Mouse (Mus musculus) left cerebral cortex, adult 2 months (tissue): ENCODE data around the gene Prkcd. TPM values are rescaled to one million over a fixed set of nuclear protein-coding genes. Genes with fewer than 3 reads are reported as not detected.

Experiments used
- DNase-seq, 2 experiments: peaks; one replicate each; pipeline ENCODE4 v3.0.0; 2021 to 2022; ENCODE audit warnings: low spot score in 2 of 2, mixed read lengths in 1 of 2; ENCODE audit errors: extremely low spot score in 1 of 2
- H3K27ac ChIP-seq: fragments of 200-600 bp; 2 replicates; pipeline ENCODE4 v1.8.1; 2022
- H3K4me3 ChIP-seq: fragments of 200-600 bp; 2 replicates; pipeline ENCODE4 v1.8.1; 2022
- CTCF ChIP-seq: fragments of 200-600 bp; IDR thresholded peaks from 2 replicates; pipeline ENCODE4 v1.8.1; 2022; ENCODE audit warnings: antibody characterized with exemption, mild to moderate bottlenecking, moderate library complexity
- intact Hi-C: fragments of 180-260 bp; cut with DNase I; formaldehyde crosslinking; loops from one replicate; pipeline ENCODE4 v1.15.1; 2025
- total RNA-seq, 2 experiments: library from RNA; stranded (reverse); gene quantifications; 2 replicates each; pipeline ENCODE4 v1.2.3; 2021

Prkcd gene
- total RNA-seq, 2 experiments from 2014 or later = 10.5 to 16.1 TPM

- Histone ChIP-seq H3K27ac (no peak overlapping the region), H3K4me3 (no peak overlapping the region)
- no peak for TF ChIP-seq CTCF
- intact Hi-C loops = no loop called here
- DNase-seq = no peak
Measured at GRCm38 (mm10) chr14:30618746-30619275, 7.2 kb downstream of the Prkcd start.

GRCm38 (mm10) chr14:30616751-30617150, 9.3 kb downstream of the Prkcd start:
- no peak for TF ChIP-seq CTCF
- no peak overlapping the region for H3K27ac ChIP-seq
- H3K4me3 ChIP-seq = no peak overlapping the region
- no peak for DNase-seq
- intact Hi-C loops = no loop called here

DNA sequence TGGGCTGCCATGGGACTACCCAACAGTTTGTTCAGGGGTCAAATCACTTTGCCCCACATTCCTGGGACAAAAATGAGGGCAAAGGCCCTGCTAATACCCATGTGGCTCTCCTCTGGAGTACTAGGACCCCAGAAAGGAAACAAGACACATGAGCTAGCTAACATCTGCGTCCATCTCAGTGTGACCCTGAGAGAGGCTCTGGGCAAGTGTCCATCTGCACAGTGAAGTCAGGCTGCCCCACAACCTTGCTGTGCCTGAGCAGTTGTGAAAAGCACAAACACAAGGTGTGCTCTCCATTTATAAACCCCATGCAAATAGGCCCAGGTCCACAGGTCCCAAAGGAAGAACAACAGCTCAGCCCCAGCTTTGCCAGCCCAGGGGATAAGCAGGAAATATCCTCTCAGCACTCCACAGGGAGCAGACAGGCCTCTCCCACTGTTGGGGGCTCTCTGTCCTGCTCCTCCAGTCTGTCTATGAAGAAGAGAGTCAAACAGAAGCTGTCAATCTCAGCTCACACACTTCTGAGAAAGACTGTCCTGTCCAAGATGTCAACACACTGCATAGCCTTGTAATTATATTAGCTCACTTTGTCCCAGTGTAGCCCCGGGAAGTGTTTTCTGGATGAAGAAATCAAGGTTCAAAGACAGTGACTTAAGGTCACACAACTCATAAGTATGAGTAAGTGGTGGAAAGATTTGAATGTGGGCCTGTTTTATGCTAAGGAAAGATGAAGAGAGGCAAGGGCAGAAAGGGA, 12.9 kb downstream of the Prkcd start:
- TF ChIP-seq CTCF = no peak
- H3K4me3 ChIP-seq = no peak overlapping the region
- no peak for DNase-seq
- H3K27ac ChIP-seq = no peak overlapping the region
- intact Hi-C loops = no loop called here

DNA sequence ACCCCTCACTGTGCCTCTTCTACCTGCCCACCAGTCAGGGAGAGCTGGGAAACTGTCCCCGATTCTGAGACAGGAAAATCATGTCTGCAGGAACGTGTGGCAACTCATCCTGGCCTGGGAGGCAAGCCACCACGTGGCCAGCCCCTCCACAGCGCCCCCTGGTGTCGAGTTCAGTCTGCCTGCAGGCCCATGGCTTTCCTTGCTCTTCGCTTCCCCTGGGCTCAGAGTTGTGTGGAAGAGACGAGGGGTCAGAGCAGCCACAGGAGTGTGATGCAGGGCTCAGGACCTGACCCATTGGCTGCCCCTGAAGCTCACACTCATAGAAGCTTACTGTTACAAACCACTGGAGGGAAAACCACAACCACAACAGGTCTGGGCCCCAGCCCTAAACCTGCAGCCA, 13.5 kb downstream of the Prkcd start:
- no peak overlapping the region for H3K27ac ChIP-seq
- intact Hi-C loops = no loop called here
- TF ChIP-seq CTCF = peak; percentile 87
- H3K4me3 ChIP-seq = no peak overlapping the region
- DNase-seq = peak; percentile 52 to 72

DNA sequence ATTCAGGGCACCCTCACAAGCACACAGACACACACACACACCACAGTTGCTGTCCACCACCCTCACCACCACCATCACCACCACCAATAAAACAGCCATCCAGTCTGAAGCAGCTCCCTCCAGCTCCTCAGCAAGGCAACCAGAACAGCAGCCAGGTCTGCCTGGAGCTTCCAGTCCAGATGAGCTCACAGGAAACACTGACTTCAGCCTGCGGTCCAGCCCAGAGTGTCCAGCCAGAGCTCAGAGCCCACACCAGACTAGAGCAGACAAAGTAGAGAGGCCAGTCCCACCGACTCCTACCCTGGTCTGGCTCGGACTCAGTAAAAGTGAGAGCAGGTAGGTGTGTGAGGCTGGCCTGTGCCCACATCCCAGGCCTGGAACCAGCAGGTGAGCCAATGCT, 15.1 kb downstream of the Prkcd start:
- TF ChIP-seq CTCF = no peak
- intact Hi-C loops = no loop called here
- Histone ChIP-seq H3K4me3 (no peak overlapping the region), H3K27ac (no peak overlapping the region)
- no peak for DNase-seq

GRCm38 (mm10) chr14:30610304-30610703, 15.7 kb downstream of the Prkcd start:
- no peak for DNase-seq
- no peak overlapping the region for H3K4me3 ChIP-seq
- no peak overlapping the region for H3K27ac ChIP-seq
- intact Hi-C loops = no loop called here
- TF ChIP-seq CTCF = no peak

- DNase-seq = no peak
- TF ChIP-seq CTCF = no peak
- H3K4me3 ChIP-seq = no peak overlapping the region
- intact Hi-C loops = no loop called here
- H3K27ac ChIP-seq = no peak overlapping the region
Measured at GRCm38 (mm10) chr14:30609499-30609898, 16.5 kb downstream of the Prkcd start.

DNA sequence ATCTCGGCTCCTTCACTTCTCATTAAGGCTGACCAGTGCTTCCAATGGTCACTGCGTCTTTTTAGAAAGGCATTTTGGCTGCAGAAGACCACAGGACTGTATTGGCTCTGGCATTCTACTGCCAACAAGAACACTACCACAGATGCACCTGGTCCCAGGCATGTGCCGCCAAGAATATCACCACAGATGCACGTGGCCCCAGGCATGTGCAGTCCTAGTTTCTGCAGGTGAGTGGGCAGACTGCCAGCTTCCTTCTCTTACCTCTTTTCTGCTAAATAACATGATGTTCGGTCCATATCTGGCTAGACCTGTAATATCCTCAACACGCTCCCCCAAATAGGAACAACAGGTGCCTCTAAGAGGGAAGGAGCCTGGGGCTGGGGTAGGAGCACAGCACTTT, 17.8 kb downstream of the Prkcd start:
- no peak overlapping the region for H3K27ac ChIP-seq
- no peak for DNase-seq
- intact Hi-C loops = no loop called here
- TF ChIP-seq CTCF = no peak
- H3K4me3 ChIP-seq = no peak overlapping the region

DNA sequence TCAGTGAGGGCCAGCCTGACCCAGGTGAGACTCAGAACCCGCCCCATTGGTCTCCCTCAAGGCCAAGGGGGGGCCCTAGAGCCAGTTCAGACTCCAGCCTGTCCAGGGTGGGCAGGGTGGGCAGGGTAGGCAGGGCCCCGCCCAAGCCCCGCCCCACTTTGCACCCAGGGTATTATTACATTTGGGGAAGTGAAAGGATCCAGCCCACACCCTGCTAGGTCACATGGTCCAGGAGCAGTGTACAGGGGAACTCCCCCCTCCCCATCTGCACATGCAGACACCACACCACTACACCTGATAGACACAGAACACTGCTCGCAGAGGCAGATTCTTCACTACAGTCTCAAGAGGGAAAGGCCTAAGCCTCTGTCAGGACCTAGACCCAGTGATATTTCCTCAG, 18.3 kb downstream of the Prkcd start:
- Histone ChIP-seq H3K4me3 (no peak overlapping the region), H3K27ac (no peak overlapping the region)
- no peak for DNase-seq
- intact Hi-C loops = no loop called here
- no peak for TF ChIP-seq CTCF

- no peak overlapping the region for H3K27ac ChIP-seq
- no peak for DNase-seq
- no peak for TF ChIP-seq CTCF
Measured at GRCm38 (mm10) chr14:30606817-30607216, 19.2 kb downstream of the Prkcd start.

GRCm38 (mm10) chr14:30597142-30597541, 28.9 kb downstream of the Prkcd start:
- H3K27ac ChIP-seq = no peak overlapping the region
- no peak for DNase-seq
- no peak for TF ChIP-seq CTCF
- no peak overlapping the region for H3K4me3 ChIP-seq
- intact Hi-C loops = loop anchor here (10.0 kb wide), 1 partner anchor 268 kb away; no protein-coding TSS in a partner anchor

More at GRCm38 (mm10) chr14:30606817-30607216, 19.2 kb downstream of the Prkcd start:
- no peak overlapping the region for H3K4me3 ChIP-seq
- intact Hi-C loops = no loop called here

GRCm38 (mm10) chr14:30596407-30596806, 29.6 kb downstream of the Prkcd start:
- Histone ChIP-seq H3K27ac (no peak overlapping the region), H3K4me3 (no peak overlapping the region)
- no peak for TF ChIP-seq CTCF
- intact Hi-C loops = loop anchor here (10.0 kb wide), 1 partner anchor 268 kb away; no protein-coding TSS in a partner anchor
- DNase-seq = no peak
